Mouse (Mus musculus) layer of hippocampus, postnatal 25 days (tissue): ENCODE measurements at regions not wholly inside any gene's neighbourhood (a gene's known extent, or its start where the extent isn't known, plus 50 kb on each side); places are given as distances from the start of the nearest gene placed in this dataset.
"Not testable (repeated sequence)": the region's sequence is repeated elsewhere in the genome, so short reads cannot be mapped to it uniquely, and the experiment has no call there.

ENCODE experiments used
- DNase-seq, 2 experiments: peaks; one replicate each; pipeline ENCODE4 v3.0.0; 2022; ENCODE audit warnings: mixed read lengths in 2 of 2, low spot score in 1 of 2; ENCODE audit errors: extremely low spot score in 1 of 2

GRCm38 (mm10) chr13:3216070-3216469, 321.8 kb upstream of the Gdi2 start:
- peak in 1 of 2 experiments; percentile 4 for DNase-seq

- not testable (repeated sequence) for DNase-seq
Measured at GRCm38 (mm10) chr13:3221005-3221621, 316.8 kb upstream of the Gdi2 start.

- DNase-seq, result no peak
Measured at GRCm38 (mm10) chr13:3221622-3222021, 316.2 kb upstream of the Gdi2 start.

GRCm38 (mm10) chr13:3258379-3258778, 279.5 kb upstream of the Gdi2 start:
- DNase-seq, result no peak

GRCm38 (mm10) chr13:3276130-3276529, 261.7 kb upstream of the Gdi2 start:
- not testable (repeated sequence) for DNase-seq
